8 mouse cellular contexts compared by ENCODE assay signal in genomic region chr5:82346672-82347071, GRCm38 (mm10).
DNase-seq lines count a peak whose midpoint lies in the region; ATAC-seq and TF ChIP-seq lines count a peak whose summit lies in the region.

No protein-coding gene starts in this region.

- H3K4me1 ChIP-seq in forebrain, embryonic 14.5 days (ENCODE audit: control insufficient read depth, insufficient read depth, low read length), result no peaks in the 10 kb centered on the region
- no peaks in the 10 kb centered on the region for H3K4me1 ChIP-seq in intestine, embryonic 14.5 days (replicated peaks; ENCODE audit: control insufficient read depth, insufficient read depth, low read length)
- no peaks in the 10 kb centered on the region for H3K4me1 ChIP-seq in neural tube, embryonic 12.5 days

- H3K27ac ChIP-seq in gastrocnemius, adult 2 months, result no peak overlapping the region
- no peak overlapping the region for H3K27ac ChIP-seq in forebrain, embryonic 14.5 days (ENCODE audit: low read depth, low read length)
- no peak overlapping the region for H3K27ac ChIP-seq in intestine, embryonic 14.5 days (ENCODE audit: low read depth)
- no peak overlapping the region for H3K27ac ChIP-seq in neural tube, embryonic 12.5 days

- ATAC-seq in forebrain, embryonic 14.5 days, result peak; percentile 72
- no peak for ATAC-seq in intestine, embryonic 14.5 days (replicated peaks; ENCODE audit: low FRiP score, low TSS enrichment, low read depth)
- ATAC-seq in neural tube, embryonic 12.5 days (ENCODE audit: low FRiP score, low read depth), result 0 out of 2 replicates have a peak, but pooled peaks have one; percentile 50

- peak; percentile 63 for TF ChIP-seq CTCF in gastrocnemius, adult 2 months (IDR thresholded peaks at IDR 0.05)

- intact Hi-C loops in gastrocnemius, adult 2 months (cut with DNase I), result no loop called here

- no peak overlapping the region for H3K4me2 ChIP-seq in forebrain, embryonic 14.5 days (ENCODE audit: low read length)
- H3K4me2 ChIP-seq in intestine, embryonic 14.5 days (ENCODE audit: low read length), result no peak overlapping the region; the same call in 1 of the 2 replicates
- no peak overlapping the region for H3K4me2 ChIP-seq in neural tube, embryonic 12.5 days (replicated peaks)

- no peaks in the 10 kb centered on the region for H3K9me3 ChIP-seq in forebrain, embryonic 14.5 days (replicated peaks; ENCODE audit: control insufficient read depth, low read length)
- H3K9me3 ChIP-seq in intestine, embryonic 14.5 days (ENCODE audit: control insufficient read depth, low read length), result no peaks in the 10 kb centered on the region
- H3K9me3 ChIP-seq in neural tube, embryonic 12.5 days, result no peaks in the 10 kb centered on the region

- H3K9ac ChIP-seq in forebrain, embryonic 14.5 days (ENCODE audit: low read length), result no peak overlapping the region
- H3K9ac ChIP-seq in intestine, embryonic 14.5 days (ENCODE audit: low read length), result no peak overlapping the region
- H3K9ac ChIP-seq in neural tube, embryonic 12.5 days, result no peak overlapping the region

- no peak overlapping the region for H3K4me3 ChIP-seq in gastrocnemius, adult 2 months
- H3K4me3 ChIP-seq in forebrain, embryonic 14.5 days (ENCODE audit: low read depth, low read length), result no peak overlapping the region
- no peak overlapping the region for H3K4me3 ChIP-seq in intestine, embryonic 14.5 days (ENCODE audit: low read depth, low read length)
- no peak overlapping the region for H3K4me3 ChIP-seq in neural tube, embryonic 12.5 days

- H3K27me3 ChIP-seq in forebrain, embryonic 14.5 days (replicated peaks; ENCODE audit: control insufficient read depth, insufficient read depth, low read length), result no peaks in the 10 kb centered on the region
- no peaks in the 10 kb centered on the region for H3K27me3 ChIP-seq in intestine, embryonic 14.5 days (replicated peaks; ENCODE audit: control insufficient read depth, insufficient read depth, low read length)
- no peaks in the 10 kb centered on the region for H3K27me3 ChIP-seq in neural tube, embryonic 12.5 days (replicated peaks)

- peak; percentile 18 for DNase-seq in gastrocnemius, adult 2 months
- DNase-seq in gastrocnemius, postnatal 25 days, result no peak
- DNase-seq in c-Kit-positive CD71-positive TER-119-positive erythroid progenitor cells, embryonic 14.5 days (ENCODE audit: low spot score), result peak; percentile 1
- peak; percentile 95 for DNase-seq in forebrain, embryonic 14.5 days (ENCODE audit: low spot score)
- DNase-seq in intestine, embryonic 14.5 days (ENCODE audit: low spot score), result peak; percentile 65
- peak; percentile 32 to 77 for DNase-seq in left cerebral cortex, adult 9 months (ENCODE audit: low spot score in 2 of 2)
- no peak for DNase-seq in thymus, postnatal 0 days (ENCODE audit: low spot score)

- 9% methylated on average over 7 of the region's 7 CpGs for WGBS in forebrain, embryonic 14.5 days
- WGBS in intestine, embryonic 14.5 days, result 6% methylated on average over 7 of the region's 7 CpGs
- WGBS in neural tube, embryonic 12.5 days, result 8% methylated on average over 7 of the region's 7 CpGs

- H3K36me3 ChIP-seq in forebrain, embryonic 14.5 days (ENCODE audit: control insufficient read depth, insufficient read depth, low read length), result no peaks in the 10 kb centered on the region
- no peaks in the 10 kb centered on the region for H3K36me3 ChIP-seq in intestine, embryonic 14.5 days (ENCODE audit: control insufficient read depth, insufficient read depth, low read length)
- no peaks in the 10 kb centered on the region for H3K36me3 ChIP-seq in neural tube, embryonic 12.5 days

Comparison
In these comparisons a context has a peak if more than half of its experiments do, and no peak if none do; other contexts are left out.
1. DNase-seq: peak in gastrocnemius, adult 2 months (single experiment), c-Kit-positive CD71-positive TER-119-positive erythroid progenitor cells, embryonic 14.5 days (single experiment), forebrain, embryonic 14.5 days (single experiment), intestine, embryonic 14.5 days (single experiment) and left cerebral cortex, adult 9 months (2 of 2); none in gastrocnemius, postnatal 25 days (single experiment) and thymus, postnatal 0 days (single experiment).